Mouse (Mus musculus) midbrain, embryonic 14.5 days (tissue): ENCODE data around the gene Nedd9. TPM values are rescaled to one million over a fixed set of nuclear protein-coding genes. Genes with fewer than 3 reads are reported as not detected.

ENCODE experiments used
- ATAC-seq: fragments of 200-750 bp; cut with Nextera tagmentation; 2 replicates; pipeline ENCODE4 v1.8.0; 2017; ENCODE audit warnings: moderate number of reproducible peaks, moderate library complexity; ENCODE audit not compliant: low FRiP score, low TSS enrichment
- DNase-seq: peaks from one replicate; pipeline ENCODE4 v3.0.0-alpha.2; 2015
- H3K27ac ChIP-seq: fragments of 300-500 bp; sonication (generic); replicated peaks from 2 replicates; pipeline ENCODE4 v1.5.1; 2014; ENCODE audit warnings: mild to moderate bottlenecking, low read depth, low read length, moderate library complexity
- H3K27me3 ChIP-seq: fragments of 300-500 bp; sonication (generic); 2 replicates; pipeline ENCODE4 v1.6.1; 2014; ENCODE audit warnings: low read length, control low read depth, mixed read lengths; ENCODE audit not compliant: control insufficient read depth, insufficient read depth
- H3K36me3 ChIP-seq: fragments of 300-500 bp; sonication (generic); 2 replicates; pipeline ENCODE4 v1.6.1; 2014; ENCODE audit warnings: low read length, control low read depth; ENCODE audit not compliant: control insufficient read depth, insufficient read depth
- H3K4me1 ChIP-seq: fragments of 300-500 bp; sonication (generic); 2 replicates; pipeline ENCODE4 v1.6.1; 2014; ENCODE audit warnings: mild to moderate bottlenecking, antibody characterized with exemption, low read length, control low read depth; ENCODE audit not compliant: control insufficient read depth, insufficient read depth
- H3K4me2 ChIP-seq: fragments of 300-500 bp; sonication (generic); 2 replicates; pipeline ENCODE4 v1.6.1; 2014; ENCODE audit warnings: mild to moderate bottlenecking, low read length, moderate library complexity
- H3K4me3 ChIP-seq: fragments of 300-500 bp; sonication (generic); replicated peaks from 2 replicates; pipeline ENCODE4 v1.5.1; 2014; ENCODE audit warnings: low read depth, low read length
- H3K9ac ChIP-seq: fragments of 300-500 bp; sonication (generic); replicated peaks from 2 replicates; pipeline ENCODE4 v1.6.1; 2014; ENCODE audit warnings: mild to moderate bottlenecking, low read length, moderate library complexity
- H3K9me3 ChIP-seq: fragments of 300-500 bp; sonication (generic); 2 replicates; pipeline ENCODE4 v1.6.1; 2016; ENCODE audit warnings: low read length, control low read depth, mixed read lengths; ENCODE audit not compliant: control insufficient read depth
- WGBS: fragments of 180-500 bp; shearing (Covaris S2); extraction: QIAGEN DNeasy Blood & Tissue Kit; methylation state at CpG from one replicate; pipeline ENCODE4 v1.1.7; 2014; 5-methylcytosine and 5-hydroxymethylcytosine counted together
- polyA plus RNA-seq: library from polyadenylated mRNA; unstranded; fragments of >200 nt; fragmentation: Nextera tagmentation; extraction: Ambion mirVana; gene quantifications from 2 replicates; pipeline ENCODE4 v1.2.1, GENCODE M21; 2014

Gene Nedd9
- polyA plus RNA-seq, 1 experiment from 2014 or later: 16.3 TPM

DNA sequence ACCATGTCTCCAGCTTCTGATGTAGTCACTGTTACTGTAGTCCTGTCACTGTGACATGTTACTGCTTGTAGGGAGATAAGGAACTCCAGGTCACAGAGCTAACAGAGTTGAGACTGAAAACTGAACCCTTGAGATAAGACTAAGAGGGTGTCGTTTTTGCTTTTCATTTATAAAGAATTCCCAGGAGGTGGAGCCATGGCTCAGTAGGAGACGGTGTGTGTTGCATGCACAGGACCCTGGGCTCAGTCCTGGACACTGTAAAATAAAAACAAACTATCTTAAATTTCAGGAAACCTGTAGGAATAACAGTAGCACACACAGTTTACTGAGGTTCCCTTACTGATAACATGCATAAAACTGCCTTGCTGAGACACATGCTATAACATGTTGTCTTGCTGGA lies 188.6 kb downstream of the Nedd9 start:
- Histone ChIP-seq H3K9ac (no peak overlapping the region), H3K27me3 (no peaks in the 10 kb centered on the region), H3K36me3 (no peaks in the 10 kb centered on the region), H3K4me3 (no peak overlapping the region), H3K27ac (no peak overlapping the region), H3K9me3 (no peaks in the 10 kb centered on the region), H3K4me1 (no peaks in the 10 kb centered on the region; the same call in 1 of the 2 replicates), H3K4me2 (no peak overlapping the region)
- DNase-seq (peak; percentile 9), ATAC-seq (no peak)
- 50% methylated on average over 2 of the region's 2 CpGs for WGBS

DNA sequence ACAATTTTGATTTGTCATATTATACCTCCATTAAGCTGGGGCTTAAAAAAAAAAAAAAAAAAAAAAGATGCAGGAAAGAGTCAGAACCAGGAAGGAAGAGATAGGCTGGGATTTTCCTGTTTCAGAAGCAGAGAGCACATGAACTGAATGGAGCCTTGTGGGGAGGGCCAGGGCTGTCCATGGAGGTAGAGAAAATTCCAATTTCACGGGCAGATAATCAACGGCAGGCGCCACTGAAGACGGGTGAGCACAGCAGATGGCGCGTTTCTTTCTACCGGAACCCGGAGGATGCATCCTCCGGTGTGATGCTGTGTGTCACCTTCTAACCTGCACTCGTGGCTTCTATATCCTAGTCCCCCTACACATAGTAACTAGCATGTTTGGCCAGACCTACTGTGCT lies 190.8 kb downstream of the Nedd9 start:
- Histone ChIP-seq H3K36me3 (no peaks in the 10 kb centered on the region), H3K4me1 (no peaks in the 10 kb centered on the region; the same call in 1 of the 2 replicates), H3K9me3 (no peaks in the 10 kb centered on the region), H3K4me2 (0 out of 2 replicates have a peak overlapping the region, but pooled peaks have one; percentile 6), H3K9ac (no peak overlapping the region), H3K27me3 (no peaks in the 10 kb centered on the region), H3K27ac (no peak overlapping the region), H3K4me3 (no peak overlapping the region)
- WGBS: 38% methylated on average over 10 of the region's 10 CpGs
- ATAC-seq (peak; percentile 50; the same call in 1 of the 2 replicates), DNase-seq (peak; percentile 65)

DNA sequence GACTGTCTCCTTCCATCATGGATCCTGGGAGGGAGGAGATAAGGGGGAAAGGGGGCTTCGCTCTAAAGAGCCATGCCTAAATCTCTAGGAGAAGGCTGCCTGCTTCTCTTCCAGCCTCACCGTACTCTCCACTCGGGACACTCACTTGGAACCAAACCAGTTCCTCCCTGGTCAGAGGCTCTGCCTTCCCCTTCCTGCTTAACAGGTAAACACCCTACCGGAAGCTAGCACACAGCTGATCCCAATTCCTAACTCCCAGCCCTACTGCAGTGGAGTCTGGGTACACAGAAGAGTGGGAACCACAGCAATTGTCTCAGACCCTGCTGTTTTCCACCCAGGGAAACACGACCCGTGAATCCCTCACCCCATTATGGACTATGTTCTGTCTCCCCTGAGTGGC lies 191.3 kb downstream of the Nedd9 start:
- Histone ChIP-seq H3K9ac (no peak overlapping the region), H3K4me3 (no peak overlapping the region), H3K4me1 (no peaks in the 10 kb centered on the region; the same call in 1 of the 2 replicates), H3K4me2 (0 out of 2 replicates have a peak overlapping the region, but pooled peaks have one; percentile 6), H3K27ac (no peak overlapping the region), H3K9me3 (no peaks in the 10 kb centered on the region), H3K27me3 (no peaks in the 10 kb centered on the region), H3K36me3 (no peaks in the 10 kb centered on the region)
- ATAC-seq: no peak
- WGBS: 72% methylated on average over 6 of the region's 6 CpGs
- DNase-seq: no peak

- DNase-seq: no peak
- WGBS: 50% methylated on average over 5 of the region's 5 CpGs
- no peak overlapping the region for H3K4me3 ChIP-seq
- H3K27ac ChIP-seq: no peak overlapping the region
- no peaks in the 10 kb centered on the region for H3K27me3 ChIP-seq
- no peaks in the 10 kb centered on the region for H3K9me3 ChIP-seq
- H3K9ac ChIP-seq: no peak overlapping the region
- no peaks in the 10 kb centered on the region for H3K36me3 ChIP-seq
- ATAC-seq: no peak
- H3K4me2 ChIP-seq: no peak overlapping the region
- H3K4me1 ChIP-seq: no peaks in the 10 kb centered on the region; the same call in 1 of the 2 replicates
These were observed 193.6 kb downstream of the Nedd9 start for GRCm38 (mm10) chr13:41293595-41293994.

GRCm38 (mm10) chr13:41291466-41291974 lies 195.6 kb downstream of the Nedd9 start:
- Histone ChIP-seq H3K27ac (no peak overlapping the region), H3K36me3 (no peaks in the 10 kb centered on the region), H3K4me2 (no peak overlapping the region), H3K27me3 (no peaks in the 10 kb centered on the region), H3K4me1 (no peaks in the 10 kb centered on the region; the same call in 1 of the 2 replicates), H3K4me3 (no peak overlapping the region), H3K9ac (no peak overlapping the region), H3K9me3 (no peaks in the 10 kb centered on the region)
- ATAC-seq (no peak), DNase-seq (no peak)
- 85% methylated on average over 4 of the region's 4 CpGs for WGBS

GRCm38 (mm10) chr13:41286285-41286684 lies 200.9 kb downstream of the Nedd9 start:
- ATAC-seq (no peak), DNase-seq (no peak)
- Histone ChIP-seq H3K36me3 (no peaks in the 10 kb centered on the region), H3K4me2 (no peak overlapping the region), H3K27ac (no peak overlapping the region), H3K9me3 (no peaks in the 10 kb centered on the region), H3K4me3 (no peak overlapping the region), H3K4me1 (no peaks in the 10 kb centered on the region), H3K27me3 (no peaks in the 10 kb centered on the region), H3K9ac (no peak overlapping the region)
- 81% methylated on average over 3 of the region's 3 CpGs for WGBS

GRCm38 (mm10) chr13:41285448-41285847 lies 201.7 kb downstream of the Nedd9 start:
- 76% methylated on average over 4 of the region's 4 CpGs for WGBS
- ATAC-seq: no peak
- Histone ChIP-seq H3K36me3 (no peaks in the 10 kb centered on the region), H3K4me1 (no peaks in the 10 kb centered on the region), H3K27me3 (no peaks in the 10 kb centered on the region), H3K27ac (no peak overlapping the region), H3K9me3 (no peaks in the 10 kb centered on the region), H3K4me3 (no peak overlapping the region), H3K9ac (no peak overlapping the region), H3K4me2 (no peak overlapping the region)
- no peak for DNase-seq

- 27% methylated on average over 5 of the region's 5 CpGs for WGBS
- H3K4me3 ChIP-seq: no peak overlapping the region
- ATAC-seq: no peak
These were observed 203.9 kb downstream of the Nedd9 start for GRCm38 (mm10) chr13:41283256-41283655.

GRCm38 (mm10) chr13:41280696-41281095 lies 206.5 kb downstream of the Nedd9 start:
- no peak overlapping the region for H3K4me3 ChIP-seq
- no peak overlapping the region for H3K4me2 ChIP-seq
- no peak overlapping the region for H3K27ac ChIP-seq
- no peaks in the 10 kb centered on the region for H3K27me3 ChIP-seq
- DNase-seq (no peak), ATAC-seq (no peak)
- no peaks in the 10 kb centered on the region for H3K9me3 ChIP-seq
- 80% methylated on average over 5 of the region's 5 CpGs for WGBS
- H3K4me1 ChIP-seq: no peaks in the 10 kb centered on the region
- H3K9ac ChIP-seq: no peak overlapping the region
- H3K36me3 ChIP-seq: no peaks in the 10 kb centered on the region

More at GRCm38 (mm10) chr13:41283256-41283655, 203.9 kb downstream of the Nedd9 start:
- no peaks in the 10 kb centered on the region for H3K27me3 ChIP-seq
- H3K4me1 ChIP-seq: no peaks in the 10 kb centered on the region
- no peak overlapping the region for H3K9ac ChIP-seq
- no peaks in the 10 kb centered on the region for H3K36me3 ChIP-seq
- H3K9me3 ChIP-seq: no peaks in the 10 kb centered on the region
- peak; percentile 95 for DNase-seq
- no peak overlapping the region for H3K4me2 ChIP-seq
- H3K27ac ChIP-seq: no peak overlapping the region
